Mouse (Mus musculus) gastrocnemius, adult 18-20 months (tissue): Measurements from ENCODE around the gene Gm37240. TPM values are rescaled to one million over a fixed set of nuclear protein-coding genes. Genes with fewer than 3 reads are reported as not detected.

Experiments
- DNase-seq: peaks from one replicate; pipeline ENCODE4 v3.0.0; 2021; ENCODE audit warnings: low spot score
- total RNA-seq, 2 experiments: library from RNA; stranded (reverse); gene quantifications; 2 replicates each; pipeline ENCODE4 v1.2.3; 2021

The Gm37240 gene
- total RNA-seq, 2 experiments from 2014 or later: 30.2 to 34.0 TPM

DNA sequence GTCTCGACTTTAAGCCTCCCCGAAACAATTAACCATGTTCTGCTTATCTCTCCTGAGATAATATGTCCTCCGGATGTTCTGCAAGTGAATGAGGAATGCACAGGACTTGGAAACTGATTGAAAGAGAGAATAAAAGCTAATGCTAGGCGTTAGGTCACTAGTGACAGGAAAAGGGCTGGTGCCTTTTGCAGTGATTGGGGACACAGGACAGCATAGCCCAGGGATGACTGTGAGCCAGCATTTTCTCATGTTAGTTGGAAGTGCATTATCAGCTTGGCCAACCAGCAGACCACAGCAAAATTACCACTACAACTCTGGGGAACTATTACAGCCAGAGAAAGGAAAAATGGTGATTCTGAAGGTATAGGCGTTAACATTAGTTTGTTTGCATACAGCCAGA lies 1163.3 kb downstream of the Gm37240 start:
- DNase-seq: no peak

DNA sequence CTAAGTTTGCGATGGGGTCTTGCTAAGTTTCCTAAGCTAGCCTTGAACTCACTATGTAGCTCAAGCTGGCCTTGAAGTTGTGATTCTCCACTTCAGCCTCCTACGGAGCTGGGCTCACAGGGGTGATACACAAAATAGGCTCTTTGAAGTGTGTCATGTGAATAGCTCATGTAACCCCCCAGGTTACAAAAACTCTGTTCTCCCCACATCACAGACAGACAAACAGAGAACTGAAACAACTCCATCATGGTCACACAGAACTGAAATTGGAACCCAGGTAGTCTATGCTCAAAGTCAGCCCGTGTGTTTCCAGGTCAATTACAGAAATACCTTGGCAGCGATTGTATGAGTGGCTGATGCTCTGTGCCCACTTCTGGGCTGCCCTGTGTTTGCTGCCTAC lies 1164.6 kb downstream of the Gm37240 start:
- DNase-seq: no peak

DNA sequence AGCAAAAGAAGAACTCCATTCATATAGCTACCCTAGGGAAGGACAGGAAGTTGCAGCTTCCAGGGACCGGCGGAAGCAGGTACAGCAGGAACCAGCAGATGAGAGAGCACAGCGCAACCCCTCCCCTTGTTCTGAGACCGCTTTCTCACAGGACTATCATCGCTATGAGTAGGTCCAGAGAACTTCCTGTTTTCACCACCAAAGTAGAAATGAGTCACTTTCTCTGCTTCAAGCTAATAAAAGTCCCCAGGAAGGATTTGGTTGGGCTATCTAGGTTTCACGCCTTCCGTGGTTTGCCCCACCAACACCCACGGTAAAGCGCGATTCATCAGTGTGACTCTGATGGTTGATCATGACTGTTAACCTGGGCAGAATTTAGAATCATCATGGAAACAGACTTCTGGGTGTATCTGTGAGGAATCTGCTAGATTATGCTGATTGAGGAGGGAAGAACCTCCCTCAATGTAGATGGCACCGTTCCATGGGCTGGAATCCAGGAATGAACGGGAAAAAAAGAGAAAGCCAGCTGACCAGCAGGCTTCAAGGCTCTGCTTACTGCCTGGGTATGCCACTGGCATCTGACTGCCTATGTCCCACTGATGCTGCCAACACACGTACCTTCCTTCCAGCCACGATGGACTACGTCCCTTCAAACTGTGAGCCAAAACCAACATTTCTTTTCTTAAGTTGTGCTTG lies 1172.1 kb downstream of the Gm37240 start:
- DNase-seq: no peak

DNA sequence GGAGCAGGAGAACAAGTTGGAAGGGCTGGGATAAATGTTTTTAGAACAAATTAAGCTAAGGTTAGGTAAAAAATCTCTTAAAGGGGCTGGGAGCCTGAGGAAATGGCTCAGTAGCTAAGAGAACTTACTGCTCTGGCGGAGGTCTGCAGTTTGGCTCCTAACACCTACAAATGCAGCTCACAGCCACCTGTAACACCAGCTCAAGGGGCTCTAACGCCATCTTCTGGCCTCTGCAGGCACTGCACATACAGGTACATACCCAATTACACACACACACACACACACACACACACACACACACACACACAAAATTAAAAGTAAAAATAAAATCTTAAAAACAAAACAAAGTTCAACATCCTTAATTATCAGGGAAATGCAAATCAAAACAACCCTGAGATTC lies 1174.4 kb downstream of the Gm37240 start:
- no peak for DNase-seq

DNA sequence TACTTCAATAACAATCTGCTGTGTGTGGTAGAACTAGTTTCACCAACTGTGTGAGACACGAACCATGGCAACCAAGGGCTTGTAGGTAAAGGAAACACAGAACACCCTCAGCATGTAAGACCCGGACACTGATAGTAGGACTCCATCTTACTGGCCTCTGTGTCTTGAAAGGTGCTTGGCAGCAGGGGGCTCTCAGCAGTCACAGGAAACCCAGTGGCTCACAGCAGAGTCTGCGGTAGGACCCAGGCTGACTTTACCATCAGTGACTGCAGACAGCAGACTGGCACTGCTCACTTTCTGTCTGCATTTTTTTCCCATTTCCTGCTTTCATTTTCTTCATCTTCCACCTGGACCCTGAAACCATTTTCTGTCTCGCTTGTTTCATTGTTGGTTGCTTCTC lies 1176.6 kb downstream of the Gm37240 start:
- DNase-seq: no peak

DNA sequence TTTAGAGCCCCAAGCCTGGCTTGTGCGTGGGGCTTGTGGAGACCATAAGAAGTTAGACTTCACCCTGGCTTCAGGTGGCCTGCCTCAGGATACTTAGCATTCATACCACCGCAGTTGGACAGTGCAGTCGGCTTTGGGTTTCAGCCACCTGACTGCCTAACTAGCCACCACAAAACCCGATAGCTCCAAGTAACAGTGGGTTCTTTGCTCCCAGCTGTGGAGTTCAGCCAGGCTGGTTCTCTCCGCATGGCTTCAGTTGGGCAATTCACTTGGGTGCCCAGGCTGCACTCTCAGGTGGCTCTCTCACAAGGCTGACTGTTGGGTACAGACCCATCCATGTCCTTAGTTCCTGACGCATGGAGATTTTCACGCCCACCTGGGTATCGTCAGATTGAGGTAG lies 1177.4 kb downstream of the Gm37240 start:
- DNase-seq: peak; percentile 59

DNA sequence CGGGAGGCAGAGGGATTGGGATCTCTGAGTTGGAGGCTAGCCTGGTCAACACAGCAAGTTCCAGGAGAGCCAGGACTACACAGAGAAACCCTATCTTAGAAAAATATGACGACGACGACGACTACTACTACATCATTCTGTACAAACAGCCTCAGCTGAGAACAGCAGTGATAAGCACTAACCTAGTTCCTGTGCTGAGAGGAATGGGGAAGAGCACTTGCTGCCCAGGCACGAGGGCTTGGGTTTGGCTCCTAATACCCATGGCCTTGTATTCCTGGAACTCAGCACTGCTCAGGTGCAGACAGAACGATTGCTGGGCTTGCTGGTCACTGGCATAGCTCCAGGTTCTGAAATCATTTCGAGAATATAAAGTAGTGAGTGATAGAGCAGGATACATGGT lies 1178.2 kb downstream of the Gm37240 start:
- no peak for DNase-seq

DNA sequence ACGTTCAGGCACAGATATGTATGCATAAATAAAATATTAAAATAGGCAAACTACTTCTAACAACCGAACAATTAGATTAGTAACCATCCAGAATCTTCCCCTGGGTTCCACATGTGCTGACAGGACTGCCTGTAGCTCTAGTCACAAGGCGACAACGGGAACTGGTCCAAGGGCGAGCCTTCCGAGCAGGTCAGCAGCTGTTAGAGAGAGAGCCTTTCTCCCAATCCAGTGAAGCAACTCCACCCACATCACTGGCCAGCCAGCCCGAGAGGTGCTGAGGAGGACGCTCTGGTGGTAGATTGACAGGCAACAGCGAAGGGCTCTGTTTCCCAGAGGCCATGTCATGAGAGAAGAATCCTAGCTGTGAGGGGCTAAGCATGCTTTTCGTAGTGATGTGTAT lies 1178.8 kb downstream of the Gm37240 start:
- peak; percentile 67 for DNase-seq

DNA sequence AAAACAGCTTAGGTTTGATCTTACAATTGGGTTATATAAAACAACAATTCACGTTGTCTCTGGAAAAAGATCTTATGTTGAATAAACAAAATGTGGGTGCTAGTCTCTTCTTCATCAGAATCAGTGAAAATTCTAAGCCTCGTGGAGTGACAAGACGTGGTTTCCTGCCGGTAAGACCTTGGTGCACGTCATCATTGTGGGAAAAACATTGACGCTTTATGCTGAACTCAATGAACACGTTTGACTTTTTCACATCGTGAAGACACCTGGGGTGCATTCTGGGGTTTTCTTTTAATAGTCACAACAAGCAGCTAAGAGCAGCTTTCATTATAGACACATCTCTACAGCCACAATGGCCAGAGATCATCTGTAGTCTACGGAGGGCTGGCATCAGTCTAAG lies 1182.1 kb downstream of the Gm37240 start:
- DNase-seq: no peak

DNA sequence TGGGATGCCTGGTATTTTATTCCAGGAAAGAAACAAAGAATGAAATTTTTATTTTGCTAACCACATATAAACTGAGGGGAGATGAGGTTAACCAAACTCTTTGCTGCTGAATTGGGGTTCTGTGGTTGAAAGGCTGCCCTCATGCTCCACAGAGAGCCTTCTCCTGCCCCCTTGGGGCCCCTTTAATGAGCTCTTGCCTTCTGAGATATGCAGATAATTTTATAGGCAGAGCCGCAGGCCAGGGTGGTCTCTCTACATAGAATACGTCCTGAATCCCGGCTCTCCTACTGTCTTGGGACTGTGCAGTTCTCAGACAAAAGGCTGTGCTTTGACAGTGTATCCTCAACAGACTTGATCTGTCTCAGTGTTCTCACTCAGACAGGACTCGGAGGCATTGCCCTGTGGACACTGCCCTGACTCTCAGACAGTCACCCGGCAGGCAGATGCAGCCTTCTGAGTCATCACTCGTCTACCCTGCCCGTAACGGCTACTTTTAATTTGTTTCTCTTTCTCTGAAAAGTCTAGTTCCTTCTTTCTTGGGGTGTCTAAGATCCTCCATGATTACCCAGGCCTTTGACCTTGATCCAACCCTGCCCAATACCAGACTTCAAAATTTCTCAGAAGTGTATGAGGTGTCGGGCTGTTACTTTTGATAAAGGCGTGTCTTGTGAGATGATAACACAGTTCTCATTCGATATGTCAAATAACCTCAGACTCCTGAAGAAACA lies 1184.1 kb downstream of the Gm37240 start:
- no peak for DNase-seq

DNA sequence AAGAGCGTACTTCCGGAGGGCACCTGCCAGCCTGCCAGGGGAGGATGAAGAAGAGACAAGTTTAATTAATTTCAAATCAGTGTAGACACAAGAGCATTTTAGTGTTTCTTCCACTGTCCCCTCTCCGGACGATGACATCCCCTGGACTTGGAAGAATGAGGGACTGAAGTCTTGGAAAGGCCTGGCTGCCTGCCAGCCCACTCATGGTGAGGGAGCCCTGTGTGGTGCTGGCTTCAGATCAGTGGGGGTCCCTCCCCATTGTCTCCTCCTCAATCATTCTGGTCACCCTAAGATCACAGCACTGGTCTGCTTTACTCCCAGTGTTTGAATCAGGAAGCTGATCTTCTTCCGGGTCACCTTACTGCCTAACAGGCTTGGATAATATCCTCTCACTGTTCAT lies 1185.4 kb downstream of the Gm37240 start:
- DNase-seq: no peak

DNA sequence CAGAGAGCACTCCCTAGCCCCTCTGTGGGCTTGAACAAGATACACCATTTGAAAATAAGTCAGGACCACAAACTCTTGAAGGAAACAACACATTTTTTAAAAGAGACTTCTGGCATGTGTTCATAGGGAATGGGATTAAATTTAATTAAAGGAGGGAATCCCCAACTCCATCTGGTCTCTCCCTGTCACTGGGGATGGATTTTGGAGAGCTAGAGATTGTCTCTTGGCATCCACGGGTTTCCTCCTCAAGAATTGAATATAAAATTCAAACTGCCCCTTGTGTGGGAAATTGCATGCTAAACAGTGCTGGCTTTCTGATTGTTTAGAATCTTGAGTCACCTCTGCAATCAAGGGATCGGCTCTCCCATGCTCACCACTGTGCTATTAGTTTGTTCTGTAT lies 1185.8 kb downstream of the Gm37240 start:
- no peak for DNase-seq

DNA sequence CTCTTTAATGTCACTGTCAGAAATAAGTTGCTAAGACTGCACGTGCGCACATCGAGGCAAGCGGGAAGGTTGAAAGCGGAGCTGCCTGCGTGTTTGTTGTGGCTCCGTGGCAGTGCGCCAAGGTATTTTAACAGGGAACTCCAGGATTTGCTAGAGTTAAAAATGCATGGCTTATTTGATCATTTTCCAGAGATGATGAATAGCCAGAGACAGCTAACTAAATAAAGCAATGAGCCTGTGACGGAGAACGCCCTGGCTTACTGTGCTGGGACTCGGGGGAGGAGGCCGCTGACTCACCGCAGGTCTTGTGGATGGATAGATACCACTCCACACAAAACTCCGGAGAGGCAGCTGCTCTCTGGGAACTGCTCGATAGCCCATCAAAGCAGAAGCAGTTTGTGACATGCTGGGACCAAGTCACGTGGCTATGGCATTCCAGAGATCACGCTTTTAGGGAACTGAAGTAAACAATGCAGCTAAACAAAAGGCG lies 1190.8 kb downstream of the Gm37240 start:
- peak; percentile 5 for DNase-seq

DNA sequence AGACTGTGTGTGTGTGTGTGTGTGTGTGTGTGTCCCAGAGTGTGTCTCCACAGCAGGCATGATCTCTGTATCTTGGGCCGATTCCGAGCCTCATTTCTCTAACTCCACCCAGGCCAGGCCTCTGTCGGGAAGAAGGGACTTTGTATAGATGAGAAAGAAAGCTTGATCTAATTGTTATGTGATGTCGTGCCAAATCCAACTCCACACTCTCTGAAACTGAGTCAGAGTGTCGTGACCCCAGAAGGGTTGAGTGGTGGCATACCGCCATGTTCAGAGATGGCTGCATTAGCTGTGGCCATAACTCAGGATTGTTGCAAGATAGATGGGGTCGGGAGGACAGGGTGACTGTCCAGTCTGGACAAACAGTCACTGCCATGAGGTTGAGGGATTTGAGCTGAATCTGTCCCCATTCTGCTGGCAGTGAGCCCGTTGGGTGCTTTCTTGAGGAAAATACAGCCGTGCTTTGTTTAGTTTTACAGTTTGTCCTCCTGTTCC lies 1191.4 kb downstream of the Gm37240 start:
- no peak for DNase-seq

DNA sequence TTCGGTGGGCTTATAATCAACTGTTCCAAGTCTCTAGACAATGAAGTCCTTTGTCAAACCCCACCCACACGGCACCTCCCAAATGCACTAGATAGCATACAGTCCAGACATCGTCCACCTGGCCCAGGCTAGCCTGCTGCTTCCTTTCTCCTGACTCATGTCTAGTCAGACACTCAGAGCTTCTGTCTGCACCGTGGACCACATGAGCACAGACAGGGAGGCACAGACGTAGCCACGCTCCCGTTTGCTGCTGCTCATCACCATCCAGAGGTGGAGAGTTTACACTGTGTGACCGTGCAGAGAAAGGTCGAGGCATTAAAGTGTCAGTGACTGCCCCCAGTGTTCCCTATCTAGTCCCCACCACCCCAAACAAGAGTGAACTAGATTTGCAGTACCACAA lies 1191.9 kb downstream of the Gm37240 start:
- DNase-seq: no peak

DNA sequence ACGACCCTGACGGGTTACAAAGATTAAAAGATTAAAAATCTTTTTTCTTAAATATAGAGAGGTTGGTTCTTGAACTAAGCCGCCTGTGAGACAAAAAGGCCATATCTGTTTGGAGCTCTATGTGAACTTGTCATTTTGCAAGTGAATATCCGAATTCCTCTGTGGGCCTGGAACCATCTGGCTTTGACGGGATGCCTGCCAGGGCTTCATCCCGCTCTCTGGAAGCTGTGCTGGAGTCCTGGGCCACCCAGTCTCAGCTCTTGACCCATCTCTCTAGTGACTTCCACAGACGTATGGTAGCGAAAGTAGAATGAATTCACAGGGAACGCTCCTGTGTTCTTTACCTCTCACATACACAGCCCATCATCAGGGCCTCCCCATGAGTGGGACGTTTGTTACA lies 1193.4 kb downstream of the Gm37240 start:
- no peak for DNase-seq

DNA sequence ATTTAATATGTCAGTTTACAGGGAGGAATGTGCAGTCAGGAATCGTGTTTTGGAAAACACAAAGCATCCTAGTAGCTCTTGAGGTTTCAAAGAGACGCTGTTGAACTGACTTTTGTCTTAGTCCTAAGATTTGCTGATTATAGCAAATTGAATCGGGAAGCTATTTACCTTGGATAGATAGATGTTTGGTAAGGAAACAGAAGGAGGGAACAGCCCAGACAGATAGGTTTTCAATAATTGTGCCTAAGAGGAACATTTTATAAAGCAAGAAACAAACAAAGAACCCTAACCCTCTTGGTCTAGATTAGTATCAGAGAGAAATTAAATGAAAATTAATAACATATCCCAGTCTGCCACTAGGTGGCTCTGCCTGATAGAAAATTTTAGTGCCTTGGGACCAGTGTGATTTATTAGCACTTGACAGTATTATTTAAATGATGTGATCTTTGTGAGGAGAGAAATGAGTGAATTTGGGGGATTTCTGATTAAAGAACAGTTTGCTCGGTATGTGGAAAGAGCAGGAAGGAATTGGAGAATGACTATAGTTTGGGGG lies 1194.6 kb downstream of the Gm37240 start:
- peak; percentile 39 for DNase-seq

DNA sequence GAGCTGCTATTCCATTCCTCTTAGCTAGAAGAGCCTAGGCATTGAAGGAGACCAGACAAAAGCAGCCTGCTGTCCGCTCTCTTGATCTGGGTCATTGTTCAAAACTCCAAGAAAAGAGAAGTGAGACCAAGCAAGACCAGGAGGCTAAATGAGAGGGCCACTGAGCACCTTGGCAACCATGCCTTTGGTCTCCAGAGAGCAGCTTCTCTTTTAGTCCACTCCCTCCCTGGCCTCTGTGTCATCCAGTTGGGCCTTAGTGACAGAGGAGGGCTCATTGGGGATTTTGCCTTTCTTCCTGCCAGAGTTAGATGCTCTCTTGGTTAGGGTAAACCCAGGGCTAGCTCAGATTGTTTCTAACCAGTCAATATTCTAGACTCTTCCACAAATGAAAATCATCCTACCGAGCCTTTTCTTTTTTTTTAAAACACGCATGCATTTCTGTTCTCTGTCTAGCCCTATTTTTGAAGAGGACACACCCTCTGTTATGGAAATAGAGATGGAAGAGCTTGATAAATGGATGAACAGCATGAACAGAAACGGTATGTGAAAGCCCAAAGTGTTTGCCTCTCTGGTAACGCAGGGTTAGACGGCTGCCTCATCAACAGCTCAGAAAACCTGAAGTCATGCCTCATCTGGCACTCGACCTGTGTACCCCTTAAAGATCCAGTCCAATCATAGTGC lies 1197.1 kb downstream of the Gm37240 start:
- no peak for DNase-seq

DNA sequence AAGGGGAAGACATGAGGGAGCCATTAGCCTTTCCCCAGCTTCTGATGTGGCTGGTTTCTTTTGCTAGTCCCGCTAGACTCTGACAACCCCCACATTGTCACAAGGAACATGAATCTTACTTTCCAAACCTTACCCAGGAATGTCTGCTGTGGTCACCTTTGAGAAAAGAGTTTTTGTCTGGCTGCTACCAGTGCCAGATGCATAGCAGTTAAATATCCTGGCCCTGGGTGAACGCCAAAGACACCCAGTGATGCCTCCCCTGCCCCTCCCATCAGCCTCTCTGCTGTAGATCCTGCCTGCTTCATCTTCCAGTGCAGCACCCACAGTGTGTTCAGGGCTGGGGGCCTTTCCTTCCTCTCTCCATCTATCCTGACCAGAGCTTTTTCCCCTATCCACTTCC lies 1197.7 kb downstream of the Gm37240 start:
- no peak for DNase-seq

DNA sequence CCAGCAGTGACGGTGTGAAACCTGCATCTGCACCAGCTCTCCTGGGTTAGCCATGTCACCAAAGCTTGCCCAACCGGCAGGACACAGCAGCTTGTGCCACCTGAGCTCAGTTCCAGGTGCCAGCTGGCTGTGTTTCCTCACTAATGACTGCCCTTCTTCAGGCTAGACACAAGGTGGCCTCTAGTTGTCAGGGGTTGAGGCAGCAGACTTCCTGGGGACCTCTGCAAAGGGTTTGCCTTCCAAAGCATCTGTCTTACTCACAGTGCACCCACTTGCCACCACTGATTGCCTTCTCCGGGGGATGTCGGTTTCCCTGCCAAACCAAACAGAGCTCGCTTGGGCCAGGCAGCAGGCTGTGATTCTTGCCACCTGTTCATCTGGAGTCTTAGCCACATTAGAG lies 1199.1 kb downstream of the Gm37240 start:
- peak; percentile 62 for DNase-seq

DNA sequence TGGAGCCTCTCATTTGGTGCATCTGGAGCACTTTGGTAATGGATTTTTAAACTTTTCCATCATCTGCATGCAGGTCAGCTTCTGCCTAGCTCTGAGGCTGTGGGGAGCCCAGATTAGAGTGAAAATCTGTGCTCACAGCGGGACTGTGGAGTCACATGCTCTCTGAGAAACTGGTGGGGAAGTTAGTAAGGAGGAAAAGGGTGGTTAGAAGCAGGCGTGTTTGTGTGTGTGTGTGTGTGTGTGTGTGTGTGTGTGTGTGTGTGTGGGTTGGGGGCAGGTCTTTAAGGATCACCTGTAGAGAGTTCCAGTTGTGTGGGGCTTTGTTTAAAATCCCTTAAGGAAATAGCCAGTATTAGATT lies 1199.9 kb downstream of the Gm37240 start:
- DNase-seq: no peak

DNA sequence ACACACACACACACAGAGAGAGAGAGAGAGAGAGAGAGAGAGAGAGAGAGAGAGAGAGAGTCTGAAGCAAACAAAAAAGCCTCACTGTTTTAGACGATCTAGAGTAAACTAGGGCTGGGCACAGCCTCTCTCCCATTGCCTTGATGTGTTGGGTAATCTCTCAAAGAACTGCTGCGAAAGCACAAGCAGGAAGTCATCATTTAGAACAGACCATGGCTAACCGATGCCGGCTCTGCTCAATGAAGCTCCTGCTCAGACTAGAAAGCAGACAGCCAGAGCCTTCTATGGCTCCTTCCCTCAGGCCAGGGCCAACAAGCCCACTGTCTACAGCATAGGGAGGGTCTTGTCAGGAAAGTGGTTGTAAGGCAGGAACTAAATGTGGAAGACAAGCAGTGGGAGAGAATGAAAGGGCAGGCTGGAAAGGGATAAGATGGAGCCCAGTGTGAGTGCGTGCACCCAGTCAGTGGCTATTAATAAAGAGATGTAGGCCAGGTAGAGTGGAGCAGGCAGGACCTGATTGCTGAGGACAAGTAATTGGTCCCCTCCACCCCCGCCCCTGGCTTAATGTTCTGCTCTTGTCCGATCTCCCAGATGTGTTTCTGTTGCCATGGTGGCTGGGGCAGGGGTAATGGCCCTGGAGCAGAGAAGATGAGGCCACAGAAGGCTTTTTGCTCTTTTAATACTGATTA lies 1200.4 kb downstream of the Gm37240 start:
- DNase-seq: no peak
